Mouse (Mus musculus): ENCODE data around the gene Vmn1r137. TPM values are rescaled to one million over a fixed set of nuclear protein-coding genes. Genes with fewer than 3 reads are reported as not detected.
"Not testable (repeated sequence)": the region's sequence is repeated elsewhere in the genome, so short reads cannot be mapped to it uniquely, and the experiment has no call there.

The Vmn1r137 gene
- not detected in 2 replicates for polyA plus RNA-seq (2012; rRNA removed)

DNA sequence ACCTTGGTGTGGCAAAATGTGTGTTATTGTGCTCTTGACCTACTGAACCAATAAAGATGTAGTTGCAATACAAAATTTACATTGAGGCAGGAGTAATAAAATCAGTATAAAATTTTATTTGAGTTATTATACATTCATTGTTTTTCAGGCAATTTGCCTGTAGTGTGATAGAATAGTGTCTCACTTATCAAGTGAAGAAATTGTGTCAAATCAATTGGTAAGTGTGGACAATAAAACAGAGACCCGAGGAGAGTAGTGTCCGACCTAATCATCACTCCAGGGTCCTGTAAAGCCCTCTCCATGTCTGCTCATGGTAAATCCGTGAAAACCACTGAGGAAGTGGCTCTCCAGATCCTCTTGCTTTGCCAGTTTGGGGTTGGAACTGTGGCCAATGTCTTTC, at the start of gene Vmn1r137:
Gene Vmn1r137 (plus strand): TSS at position 301 of the 400 bp plus-strand sequence.
- not testable (repeated sequence) for DNase-seq (ENCODE audit: low read depth, low spot score)
- WGBS = no CpG with 5 or more reads among the region's 3 CpGs

- WGBS = no CpG with 5 or more reads among the region's 2 CpGs
- not testable (repeated sequence) for DNase-seq (ENCODE audit: low read depth, low spot score)
These were observed 34.4 kb downstream of the Vmn1r137 start, which contains the start of gene Vmn1r138 for GRCm38 (mm10) chr7:22028797-22029196. Gene Vmn1r138 (minus strand): TSS chr7:22028897.

Other genes starting within 250 kb of the Vmn1r137 start
- gene Gm4175, start 233.1 kb upstream of the Vmn1r137 start, polyA plus RNA-seq (2012; rRNA removed) = not detected in 2 replicates
- not detected in 2 replicates for gene Gm4177, start 197.9 kb upstream of the Vmn1r137 start, polyA plus RNA-seq (2012; rRNA removed)
- not detected in 2 replicates for gene Vmn1r135, start 162.2 kb upstream of the Vmn1r137 start, polyA plus RNA-seq (2012; rRNA removed)
- gene Gm5725, start 150.3 kb upstream of the Vmn1r137 start, polyA plus RNA-seq (2012; rRNA removed) = not detected in 2 replicates
- not detected in 2 replicates for gene Gm5891, start 73.3 kb upstream of the Vmn1r137 start, polyA plus RNA-seq (2012; rRNA removed)
- gene Vmn1r138, start 34.3 kb downstream of the Vmn1r137 start, polyA plus RNA-seq (2012; rRNA removed) = not detected in 2 replicates
- gene Gm6176, start 61.7 kb downstream of the Vmn1r137 start, polyA plus RNA-seq (2012; rRNA removed) = not detected in 2 replicates
- gene Vmn1r139, start 74.5 kb downstream of the Vmn1r137 start, polyA plus RNA-seq (2012; rRNA removed) = not detected in 2 replicates
- gene Gm16451, start 123.7 kb downstream of the Vmn1r137 start, polyA plus RNA-seq (2012; rRNA removed) = not detected in 2 replicates
- gene Gm10666, start 140.2 kb downstream of the Vmn1r137 start, polyA plus RNA-seq (2012; rRNA removed) = not detected in 2 replicates
- not detected in 2 replicates for gene Vmn1r142, start 169.4 kb downstream of the Vmn1r137 start, polyA plus RNA-seq (2012; rRNA removed)
- gene Vmn1r143, start 194.8 kb downstream of the Vmn1r137 start, polyA plus RNA-seq (2012; rRNA removed) = not detected in 2 replicates
- gene Gm8653, start 206.7 kb downstream of the Vmn1r137 start, polyA plus RNA-seq (2012; rRNA removed) = not detected in 2 replicates
- gene Gm8453, start 234.9 kb downstream of the Vmn1r137 start, polyA plus RNA-seq (2012; rRNA removed) = not detected in 2 replicates